Mouse (Mus musculus): Measurements from ENCODE around the gene Hipk4.

GRCm38 (mm10) chr7:27499036-27499435 is 24.0 kb upstream of the Hipk4 start, which contains the start of gene Prx:
- TF ChIP-seq GATA1 (IDR thresholded peaks at IDR 0.05; ENCODE audit: borderline replicate concordance, low read length) (no peak), FLI1 (IDR thresholded peaks at IDR 0.05; ENCODE audit: low read length) (no peak)

Measured in megakaryocyte, embryonic 14.5 days (primary cell).